Mouse (Mus musculus) liver, embryonic 14.5 days (tissue): ENCODE measurements at regions not wholly inside any gene's neighbourhood (a gene's known extent, or its start where the extent isn't known, plus 50 kb on each side); places are given as distances from the start of the nearest gene placed in this dataset.
"Not testable (repeated sequence)": the region's sequence is repeated elsewhere in the genome, so short reads cannot be mapped to it uniquely, and the experiment has no call there.

Experiments used
- ATAC-seq: fragments of 200-750 bp; cut with Nextera tagmentation; 2 replicates; pipeline ENCODE4 v1.8.0; 2017; ENCODE audit warnings: moderate number of reproducible peaks, mild to moderate bottlenecking, moderate library complexity; ENCODE audit not compliant: insufficient read depth
- DNase-seq, 3 experiments: peaks; one replicate each; pipeline ENCODE4 v3.0.0-alpha.2; 2012 to 2013; ENCODE audit warnings: low read depth in 3 of 3, low spot score in 3 of 3
- H3K27ac ChIP-seq: fragments of 300-500 bp; sonication (generic); 2 replicates; pipeline ENCODE4 v1.5.1; 2014; ENCODE audit warnings: moderate library complexity, mild to moderate bottlenecking, control low read depth, inconsistent platforms
- H3K27me3 ChIP-seq: fragments of 300-500 bp; sonication (generic); 2 replicates; pipeline ENCODE4 v1.6.1; 2014; ENCODE audit warnings: mild to moderate bottlenecking, low read length, moderate library complexity; ENCODE audit not compliant: control insufficient read depth, insufficient read depth
- H3K36me3 ChIP-seq: fragments of 300-500 bp; sonication (generic); replicated peaks from 2 replicates; pipeline ENCODE4 v1.6.1; 2014; ENCODE audit warnings: low read depth; ENCODE audit not compliant: control insufficient read depth, insufficient read depth
- H3K4me1 ChIP-seq, 2 experiments: fragments of 200-500 bp in 1 of 2; fragments of 300-500 bp in 1 of 2; sonication (generic) in 1 of 2; replicated peaks; 2 replicates each; pipeline ENCODE4 v1.6.1; 2012 to 2014; ENCODE audit warnings: antibody characterized with exemption in 1 of 2, inconsistent platforms in 1 of 2, low read length in 1 of 2; ENCODE audit not compliant: control insufficient read depth in 2 of 2, insufficient read depth in 2 of 2
- H3K4me2 ChIP-seq: fragments of 300-500 bp; sonication (generic); 2 replicates; pipeline ENCODE4 v1.6.1; 2014; ENCODE audit warnings: low read depth, mild to moderate bottlenecking, control low read depth, moderate library complexity
- H3K4me3 ChIP-seq, 2 experiments: fragments of 200-500 bp in 1 of 2; fragments of 300-500 bp in 1 of 2; sonication (generic) in 1 of 2; 2 replicates each; pipeline ENCODE4 v1.5.1; 2012 to 2014; ENCODE audit warnings: low read depth in 2 of 2, low read length in 2 of 2, mild to moderate bottlenecking in 2 of 2, control low read depth in 1 of 2, inconsistent platforms in 1 of 2, moderate library complexity in 1 of 2; ENCODE audit not compliant: insufficient read depth in 1 of 2
- H3K9ac ChIP-seq: fragments of 300-500 bp; sonication (generic); replicated peaks from 2 replicates; pipeline ENCODE4 v1.6.1; 2014; ENCODE audit warnings: mild to moderate bottlenecking, control low read depth, moderate library complexity
- H3K9me3 ChIP-seq: fragments of 300-500 bp; sonication (generic); 2 replicates; pipeline ENCODE4 v1.6.1; 2016; ENCODE audit warnings: low read length, mixed read lengths; ENCODE audit not compliant: control insufficient read depth
- CTCF ChIP-seq: IDR thresholded peaks from 2 replicates; pipeline ENCODE4 v1.5.1; 2016; ENCODE audit warnings: antibody characterized with exemption, low read depth, control low read depth
- EP300 ChIP-seq: IDR thresholded peaks from 2 replicates; pipeline ENCODE4 v1.6.1; 2016; ENCODE audit warnings: antibody characterized with exemption, low read depth
- WGBS: fragments of 180-500 bp; shearing (Covaris S2); extraction: QIAGEN DNeasy Blood & Tissue Kit; methylation state at CpG from one replicate; pipeline ENCODE4 v1.1.7; 2014; ENCODE audit not compliant: insufficient replicate concordance; 5-methylcytosine and 5-hydroxymethylcytosine counted together

GRCm38 (mm10) chr6:68852286-68852685 is 1316.7 kb upstream of the Tacstd2 start:
- ATAC-seq = no peak
- Histone ChIP-seq H3K36me3 (no peaks in the 10 kb centered on the region), H3K9me3 (no peaks in the 10 kb centered on the region), H3K27ac (no peak overlapping the region), H3K4me2 (no peak overlapping the region), H3K4me3 (no peak overlapping the region), H3K27me3 (no peaks in the 10 kb centered on the region), H3K9ac (no peak overlapping the region), H3K4me1 (no peaks in the 10 kb centered on the region)
- TF ChIP-seq CTCF = no peak
- TF ChIP-seq EP300 = no peak
- WGBS = 53% methylated on average over 2 of the region's 2 CpGs
- DNase-seq = no peak

GRCm38 (mm10) chr6:68835186-68835585 is 1299.6 kb upstream of the Tacstd2 start:
- no peak overlapping the region for H3K9ac ChIP-seq
- no peaks in the 10 kb centered on the region for H3K27me3 ChIP-seq
- H3K27ac ChIP-seq = no peak overlapping the region
- no peak overlapping the region for H3K4me2 ChIP-seq
- TF ChIP-seq EP300 (no peak), CTCF (no peak)
- no peak for DNase-seq
- 38% methylated on average over 1 of the region's 1 CpGs for WGBS
- no peak overlapping the region for H3K4me3 ChIP-seq
- no peaks in the 10 kb centered on the region for H3K4me1 ChIP-seq
- H3K36me3 ChIP-seq = no peaks in the 10 kb centered on the region
- no peaks in the 10 kb centered on the region for H3K9me3 ChIP-seq
- ATAC-seq = no peak

- no peak overlapping the region for H3K9ac ChIP-seq
- H3K9me3 ChIP-seq = no peaks in the 10 kb centered on the region
- no peak for DNase-seq
- H3K4me3 ChIP-seq = no peak overlapping the region
- TF ChIP-seq EP300 (no peak), CTCF (no peak)
- H3K27ac ChIP-seq = no peak overlapping the region
- H3K36me3 ChIP-seq = no peaks in the 10 kb centered on the region
- no peak overlapping the region for H3K4me2 ChIP-seq
- 48% methylated on average over 4 of the region's 4 CpGs for WGBS
- no peak for ATAC-seq
- H3K27me3 ChIP-seq = no peaks in the 10 kb centered on the region
- H3K4me1 ChIP-seq = no peaks in the 10 kb centered on the region
These were observed 1299.0 kb upstream of the Tacstd2 start for GRCm38 (mm10) chr6:68834633-68835032.

GRCm38 (mm10) chr6:68828460-68828859 is 1292.9 kb upstream of the Tacstd2 start:
- H3K9ac ChIP-seq, H3K27ac ChIP-seq, H3K9me3 ChIP-seq, H3K4me1 ChIP-seq, H3K27me3 ChIP-seq, H3K4me3 ChIP-seq, ATAC-seq, DNase-seq, H3K36me3 ChIP-seq, H3K4me2 ChIP-seq: not testable (repeated sequence)
- WGBS = 71% methylated on average over 1 of the region's 1 CpGs

GRCm38 (mm10) chr6:68813346-68813745 is 1277.8 kb upstream of the Tacstd2 start:
- 56% methylated on average over 3 of the region's 3 CpGs for WGBS
- TF ChIP-seq CTCF = no peak
- no peak for TF ChIP-seq EP300

GRCm38 (mm10) chr6:68799205-68799604 is 1263.6 kb upstream of the Tacstd2 start:
- H3K36me3 ChIP-seq, H3K9me3 ChIP-seq, H3K4me1 ChIP-seq, H3K9ac ChIP-seq, H3K27ac ChIP-seq, H3K4me3 ChIP-seq, DNase-seq, ATAC-seq, H3K27me3 ChIP-seq, H3K4me2 ChIP-seq: not testable (repeated sequence)
- WGBS = 77% methylated on average over 15 of the region's 19 CpGs

More at GRCm38 (mm10) chr6:68813346-68813745, 1277.8 kb upstream of the Tacstd2 start:
- no peaks in the 10 kb centered on the region for H3K27me3 ChIP-seq
- H3K9ac ChIP-seq = no peak overlapping the region
- H3K36me3 ChIP-seq = no peaks in the 10 kb centered on the region
- H3K4me3 ChIP-seq = no peak overlapping the region
- H3K27ac ChIP-seq = no peak overlapping the region
- H3K4me1 ChIP-seq = no peaks in the 10 kb centered on the region
- H3K4me2 ChIP-seq = no peak overlapping the region
- DNase-seq = no peak
- ATAC-seq = no peak
- H3K9me3 ChIP-seq = no peaks in the 10 kb centered on the region
